Mouse (Mus musculus) CD4-positive, CD25-positive, alpha-beta regulatory T cell, adult 4 months (primary cell): ENCODE measurements around the gene 9330182L06Rik. TPM values are rescaled to one million over a fixed set of nuclear protein-coding genes. Genes with fewer than 3 reads are reported as not detected.

ENCODE experiments used
- polyA plus RNA-seq, 2 experiments: library from polyadenylated mRNA; unstranded; fragments of 100-300 nt; shearing (Covaris generic); gene quantifications; one replicate each; pipeline ENCODE4 v1.2.1; 2017

The 9330182L06Rik gene
- polyA plus RNA-seq, 2 experiments from 2014 or later: not detected

Other genes starting within 250 kb of the 9330182L06Rik start
- 10 to 100 TPM; 40.6 to 63.2 TPM for gene Tmem243, start 165.4 kb upstream of the 9330182L06Rik start, polyA plus RNA-seq
- 100 to 1,000 TPM in 1 of 2 experiments, 10 to 100 TPM in 1; 95.6 to 104 TPM for gene Dmtf1, start 104.3 kb upstream of the 9330182L06Rik start, polyA plus RNA-seq